Mouse (Mus musculus): Measurements from ENCODE around the gene Zic2.
"Not testable (repeated sequence)": the region's sequence is repeated elsewhere in the genome, so short reads cannot be mapped to it uniquely, and the experiment has no call there.

DNA sequence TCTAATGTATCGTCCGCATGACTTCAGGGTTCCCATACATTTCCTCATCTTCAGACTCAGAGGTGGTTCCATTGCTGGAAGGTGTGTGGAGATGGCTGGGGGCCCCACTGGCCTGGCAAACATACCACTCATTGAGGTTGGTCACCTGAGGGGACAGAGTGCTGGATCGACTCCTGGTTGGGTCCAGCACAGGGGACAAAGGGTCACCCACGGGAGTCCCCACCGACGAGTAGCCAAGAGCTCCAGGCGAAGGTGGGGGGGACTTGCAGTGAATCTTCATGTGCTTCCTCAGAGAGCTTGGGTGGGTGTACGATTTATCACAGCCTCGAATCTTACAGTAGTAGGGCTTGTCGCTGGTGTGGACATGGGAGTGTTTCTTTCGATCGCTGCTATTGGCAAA lies 15.9 kb upstream of the Zic2 start:
- not testable (repeated sequence) for TF ChIP-seq CTCF, EP300 (IDR thresholded peaks at IDR 0.05; ENCODE audit: low read depth)

Data from liver, embryonic 14.5 days (tissue).